Mouse (Mus musculus) liver, adult (tissue): ENCODE data around the gene Cpn1.

Source experiments
- GATA4 ChIP-seq: IDR thresholded peaks from 2 replicates; pipeline ENCODE4 v1.6.1; 2014; ENCODE audit warnings: mild to moderate bottlenecking, low read length; ENCODE audit not compliant: insufficient replicate concordance

Cpn1 gene

GRCm38 (mm10) chr19:43998802-43999527 lies 12.6 kb upstream of the Cpn1 start:
- peak; percentile 38; the same call in 1 of the 2 replicates for TF ChIP-seq GATA4

GRCm38 (mm10) chr19:43998101-43998500 lies 11.7 kb upstream of the Cpn1 start:
- TF ChIP-seq GATA4 = no peak

GRCm38 (mm10) chr19:43995427-43995826 lies 9.1 kb upstream of the Cpn1 start:
- no peak; the same call in 1 of the 2 replicates for TF ChIP-seq GATA4

GRCm38 (mm10) chr19:43992464-43992863 lies 6.1 kb upstream of the Cpn1 start:
- TF ChIP-seq GATA4 = no peak

- TF ChIP-seq GATA4 = no peak
Measured at GRCm38 (mm10) chr19:43990362-43990761, 4.0 kb upstream of the Cpn1 start.

GRCm38 (mm10) chr19:43981992-43982391 lies 4.4 kb downstream of the Cpn1 start:
- no peak for TF ChIP-seq GATA4

GRCm38 (mm10) chr19:43980711-43981110 lies 5.6 kb downstream of the Cpn1 start:
- no peak for TF ChIP-seq GATA4

GRCm38 (mm10) chr19:43977799-43978198 lies 8.6 kb downstream of the Cpn1 start:
- no peak for TF ChIP-seq GATA4

- TF ChIP-seq GATA4 = no peak
Measured at GRCm38 (mm10) chr19:43976661-43977060, 9.7 kb downstream of the Cpn1 start.

- TF ChIP-seq GATA4 = no peak
Measured at GRCm38 (mm10) chr19:43974221-43974620, 12.1 kb downstream of the Cpn1 start.

GRCm38 (mm10) chr19:43973711-43974110 lies 12.6 kb downstream of the Cpn1 start:
- TF ChIP-seq GATA4 = no peak

GRCm38 (mm10) chr19:43972129-43972528 lies 14.2 kb downstream of the Cpn1 start:
- TF ChIP-seq GATA4 = peak; percentile 78; the same call in 1 of the 2 replicates

- no peak for TF ChIP-seq GATA4
Measured at GRCm38 (mm10) chr19:43968436-43969026, 17.8 kb downstream of the Cpn1 start.

- TF ChIP-seq GATA4 = no peak
Measured at GRCm38 (mm10) chr19:43966481-43966880, 19.9 kb downstream of the Cpn1 start.

- TF ChIP-seq GATA4 = no peak
Measured at GRCm38 (mm10) chr19:43965496-43966085, 20.8 kb downstream of the Cpn1 start.

- no peak for TF ChIP-seq GATA4
Measured at GRCm38 (mm10) chr19:43962795-43963194, 23.6 kb downstream of the Cpn1 start.

- no peak for TF ChIP-seq GATA4
Measured at GRCm38 (mm10) chr19:43961185-43961584, 25.2 kb downstream of the Cpn1 start.

GRCm38 (mm10) chr19:43960014-43960413 lies 26.3 kb downstream of the Cpn1 start:
- TF ChIP-seq GATA4 = no peak
